Mouse (Mus musculus): ENCODE data around the gene Hist1h2bf.
A peak's percentile ranks its signal among the peaks of the same experiment; 100 is the strongest.
"Not testable (repeated sequence)": the region's sequence is repeated elsewhere in the genome, so short reads cannot be mapped to it uniquely, and the experiment has no call there.

The Hist1h2bf gene

GRCm38 (mm10) chr13:23543965-23544786 is 29.8 kb downstream of the Hist1h2bf start, which contains the start of gene Hist1h3f:
Hist1h3f (plus strand) TSS chr13:23544052.
- DNase-seq (ENCODE audit: low spot score) = peak; percentile 55

GRCm38 (mm10) chr13:23542999-23543607 is 30.9 kb downstream of the Hist1h2bf start, which contains the start of gene Hist1h2bh:
Hist1h2bh (minus strand) TSS chr13:23543392.
- DNase-seq (ENCODE audit: low spot score) = peak; percentile 73

GRCm38 (mm10) chr13:23542225-23542980 is 31.6 kb downstream of the Hist1h2bf start:
- not testable (repeated sequence) for DNase-seq (ENCODE audit: low spot score)

GRCm38 (mm10) chr13:23541497-23541896 is 32.5 kb downstream of the Hist1h2bf start:
- no peak for DNase-seq (ENCODE audit: low spot score)

GRCm38 (mm10) chr13:23539821-23540220 is 34.2 kb downstream of the Hist1h2bf start:
- DNase-seq (ENCODE audit: low spot score) = not testable (repeated sequence)

- no peak for DNase-seq (ENCODE audit: low spot score)
Measured at GRCm38 (mm10) chr13:23538249-23538648, 35.7 kb downstream of the Hist1h2bf start.

- DNase-seq (ENCODE audit: low spot score) = no peak
Measured at GRCm38 (mm10) chr13:23537006-23537710, 36.8 kb downstream of the Hist1h2bf start.

- no peak for DNase-seq (ENCODE audit: low spot score)
Measured at GRCm38 (mm10) chr13:23536076-23536822, 37.7 kb downstream of the Hist1h2bf start.

- peak; percentile 83 for DNase-seq (ENCODE audit: low spot score)
Measured at GRCm38 (mm10) chr13:23535137-23536075, 38.6 kb downstream of the Hist1h2bf start, which contains the start of gene Hist1h3g. Hist1h3g (plus strand) TSS chr13:23535422.

- no peak for DNase-seq (ENCODE audit: low spot score)
Measured at GRCm38 (mm10) chr13:23534368-23535131, 39.4 kb downstream of the Hist1h2bf start.

- peak; percentile 63 for DNase-seq (ENCODE audit: low spot score)
Measured at GRCm38 (mm10) chr13:23533560-23534367, 40.2 kb downstream of the Hist1h2bf start, which contains the start of gene Hist1h2af. Hist1h2af (plus strand) TSS chr13:23533906.

GRCm38 (mm10) chr13:23532262-23533075 is 41.5 kb downstream of the Hist1h2bf start:
- no peak for DNase-seq (ENCODE audit: low spot score)

GRCm38 (mm10) chr13:23530901-23531875 is 42.8 kb downstream of the Hist1h2bf start, which contains the start of gene Hist1h4h:
Hist1h4h (plus strand) TSS chr13:23531050.
- peak; percentile 95 for DNase-seq (ENCODE audit: low spot score)

GRCm38 (mm10) chr13:23530181-23530900 is 43.7 kb downstream of the Hist1h2bf start:
- DNase-seq (ENCODE audit: low spot score) = no peak

- DNase-seq (ENCODE audit: low spot score) = no peak
Measured at GRCm38 (mm10) chr13:23529480-23530165, 44.4 kb downstream of the Hist1h2bf start.
